Mouse (Mus musculus): Measurements from ENCODE around the gene Bcl2l1.
A peak's percentile ranks its signal among the peaks of the same experiment; 100 is the strongest.

The Bcl2l1 gene

DNA sequence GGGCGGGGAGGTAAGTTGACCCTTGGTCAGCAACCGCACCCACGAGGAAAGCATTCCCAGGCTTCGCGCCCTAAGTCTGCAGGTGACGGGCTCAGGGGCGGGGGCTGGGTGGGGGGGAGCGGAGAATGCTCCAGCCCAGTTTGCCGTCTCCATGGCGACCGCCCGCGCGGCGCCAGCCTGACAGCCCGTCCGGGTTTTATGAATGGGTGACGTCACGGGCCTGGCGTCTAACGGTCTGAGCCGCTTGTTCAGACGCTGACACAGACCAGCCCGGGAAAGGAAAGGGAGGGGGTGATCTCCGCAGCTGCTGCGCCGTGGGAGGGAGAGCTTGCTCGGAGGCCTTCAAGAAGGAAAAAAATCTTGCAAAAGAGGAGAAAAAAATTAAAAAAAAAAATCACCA lies 96.5 kb downstream of the Bcl2l1 start:
- peak; percentile 74 for DNase-seq

GRCm38 (mm10) chr2:152734501-152734900 lies 97.0 kb downstream of the Bcl2l1 start:
- no peak for DNase-seq

GRCm38 (mm10) chr2:152733201-152733600 lies 98.3 kb downstream of the Bcl2l1 start:
- DNase-seq, result no peak

All from cerebellum, adult 9-10 months (tissue).